Mouse (Mus musculus): Measurements from ENCODE around the gene Vmn2r31. TPM values are rescaled to one million over a fixed set of nuclear protein-coding genes. Genes with fewer than 3 reads are reported as not detected.

Vmn2r31 gene
- polyA plus RNA-seq (2012; rRNA removed) = not detected in 2 replicates

DNA sequence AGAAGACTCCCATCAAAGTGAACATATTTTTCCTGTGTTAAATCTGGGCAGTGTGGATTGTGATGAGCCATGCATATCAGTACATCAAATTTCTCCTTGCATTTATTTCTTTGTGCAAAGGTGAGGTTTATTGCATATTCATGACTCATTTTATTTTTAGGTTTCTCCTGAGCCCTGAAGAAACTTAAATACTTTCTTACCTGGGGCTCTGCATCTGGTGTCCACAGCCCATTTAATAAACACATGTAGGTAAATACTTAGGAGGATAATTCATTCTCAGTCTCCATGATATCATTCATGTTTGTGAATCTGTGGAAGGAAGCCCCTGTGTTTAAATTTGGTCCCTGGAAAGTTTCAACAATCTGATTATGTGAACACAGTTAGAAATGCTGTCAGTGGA, at the start of gene Vmn2r31:
Gene Vmn2r31 (minus strand): TSS at position 101 of the 400 bp plus-strand sequence.

DNA sequence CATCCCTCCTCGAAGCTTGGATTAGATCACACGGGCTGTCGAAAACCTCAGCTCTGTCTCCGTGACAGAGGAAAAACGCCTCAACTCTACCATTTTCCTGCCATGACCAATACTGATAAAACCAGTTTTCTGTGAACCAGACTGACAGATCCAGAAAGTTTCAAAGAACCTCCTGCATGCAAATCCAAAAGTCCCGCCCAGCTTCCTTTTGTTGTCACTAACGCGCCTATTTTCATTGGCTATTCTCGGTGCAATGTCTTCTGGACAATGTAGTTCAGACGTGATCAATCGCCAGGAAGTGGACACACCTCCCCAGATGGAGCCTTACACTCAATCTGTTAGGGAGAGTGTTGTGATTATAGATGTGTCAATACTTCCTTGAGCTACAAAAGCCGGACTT, 25.1 kb downstream of the Vmn2r31 start, which contains the start of gene Gm45783:
Gene Gm45783 (minus strand): TSS at position 143 of the 400 bp plus-strand sequence.

DNA sequence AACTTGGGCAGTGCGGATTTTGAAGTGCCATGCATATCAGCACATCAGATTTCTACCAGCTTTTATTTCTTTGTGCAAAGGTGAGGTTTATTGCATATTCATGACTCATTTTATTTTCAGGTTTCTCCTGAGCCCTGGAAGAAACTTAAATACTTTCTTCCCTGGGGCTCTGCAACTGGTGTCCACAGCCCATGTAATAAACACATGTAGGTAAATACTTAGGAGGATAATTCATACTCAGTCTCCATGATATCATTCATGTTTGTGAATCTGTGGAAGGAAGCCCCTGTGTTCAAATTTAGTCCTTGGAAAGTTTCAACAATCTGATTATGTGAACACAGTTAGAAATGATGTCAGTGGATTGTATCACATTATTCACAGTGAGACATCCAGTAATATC, 62.0 kb downstream of the Vmn2r31 start, which contains the start of gene Vmn2r30:
Gene Vmn2r30 (minus strand): TSS at position 101 of the 400 bp plus-strand sequence.

Other genes with a start within 250 kb of the Vmn2r31 start
- gene Zfp418, start 228.4 kb downstream of the Vmn2r31 start, polyA plus RNA-seq (2012; rRNA removed) = 2.7 and 2.8 TPM in 2 replicates
- 11.9 and 12.8 TPM in 2 replicates for gene Zfp772, start 189.7 kb downstream of the Vmn2r31 start, polyA plus RNA-seq (2012; rRNA removed)
- gene Vmn2r29, start 152.4 kb downstream of the Vmn2r31 start, polyA plus RNA-seq (2012; rRNA removed) = 2.6 and 3.9 TPM in 2 replicates
- 7.8 and 8.2 TPM in 2 replicates for gene Gm45844, start 121.4 kb downstream of the Vmn2r31 start, polyA plus RNA-seq (2012; rRNA removed)
- 96.1 and 96.7 TPM in 2 replicates for gene Clcn4, start 98.9 kb downstream of the Vmn2r31 start, polyA plus RNA-seq (2012; rRNA removed)
- not detected in 2 replicates for gene Vmn2r30, start 62.1 kb downstream of the Vmn2r31 start, polyA plus RNA-seq (2012; rRNA removed)
- not detected in 2 replicates for gene Gm45783, start 25.1 kb downstream of the Vmn2r31 start, polyA plus RNA-seq (2012; rRNA removed)
- not detected in 2 replicates for gene Vmn2r32, start 80.3 kb upstream of the Vmn2r31 start, polyA plus RNA-seq (2012; rRNA removed)
- not detected in 2 replicates for gene Vmn2r33, start 167.1 kb upstream of the Vmn2r31 start, polyA plus RNA-seq (2012; rRNA removed)

Measured in central nervous system, embryonic 18 days (tissue).